Mouse (Mus musculus): ENCODE results near the gene Angel2.

GRCm38 (mm10) chr1:190962760-190963159 is 37.8 kb downstream of the Angel2 start:
- no peak for TF ChIP-seq REST (IDR thresholded peaks at IDR 0.05; ENCODE audit: insufficient read depth, insufficient read length)
- no peak for TF ChIP-seq POLR2A (IDR thresholded peaks at IDR 0.05; ENCODE audit: insufficient read length, low read depth)
- no peak for TF ChIP-seq E2F4 (IDR thresholded peaks at IDR 0.05; ENCODE audit: insufficient read depth)
- no peak for TF ChIP-seq CEBPB (IDR thresholded peaks at IDR 0.05; ENCODE audit: insufficient read depth, poor library complexity, severe bottlenecking)
- TF ChIP-seq TCF12 (IDR thresholded peaks at IDR 0.05; ENCODE audit: insufficient read depth, poor library complexity, severe bottlenecking): no peak
- no peak for TF ChIP-seq USF1 (IDR thresholded peaks at IDR 0.05; ENCODE audit: low read depth)
- TF ChIP-seq MYOG (IDR thresholded peaks at IDR 0.05; ENCODE audit: control insufficient read depth in 1 of 3, insufficient read depth in 1 of 3, insufficient read length in 2 of 3, low read depth in 2 of 3): no peak

Data from myocyte (in vitro differentiated cells).